Mouse (Mus musculus) G1E (cell line): ENCODE results near the gene Zfp106. TPM values are rescaled to one million over a fixed set of nuclear protein-coding genes. Genes with fewer than 3 reads are reported as not detected.

ENCODE experiments used
- ATAC-seq: 2 replicates; pipeline ENCODE4 v1.8.0; 2016; ENCODE audit warnings: mild to moderate bottlenecking; ENCODE audit not compliant: insufficient number of reproducible peaks, poor library complexity, low FRiP score, severe bottlenecking; ENCODE audit errors: extremely low read depth
- DNase-seq: peaks from one replicate; pipeline ENCODE4 v3.0.0; 2012; ENCODE audit warnings: low spot score
- H3K27me3 ChIP-seq: 2 replicates; pipeline ENCODE4 v1.6.1; 2012; ENCODE audit warnings: mild to moderate bottlenecking, low read length, inconsistent platforms; ENCODE audit not compliant: insufficient read depth
- H3K36me3 ChIP-seq: replicated peaks from 2 replicates; pipeline ENCODE3; 2012; ENCODE audit warnings: mild to moderate bottlenecking, inconsistent platforms
- H3K4me1 ChIP-seq: 2 replicates; pipeline ENCODE4 v1.6.1; 2012; ENCODE audit warnings: low read depth, low read length, inconsistent platforms, mixed read lengths; ENCODE audit not compliant: insufficient read depth
- H3K4me3 ChIP-seq: 2 replicates; pipeline ENCODE4 v1.5.1; 2012; ENCODE audit warnings: low read depth, mild to moderate bottlenecking, inconsistent platforms, low read length, moderate library complexity, mixed read lengths
- H3K9me3 ChIP-seq: replicated peaks from 2 replicates; pipeline ENCODE4 v1.6.1; 2012; ENCODE audit warnings: inconsistent platforms
- CTCF ChIP-seq: IDR thresholded peaks from 2 replicates; pipeline ENCODE4 v1.5.1; 2012; ENCODE audit warnings: low read depth, low read length, inconsistent platforms, mixed read lengths
- GATA1 ChIP-seq: IDR thresholded peaks from 2 replicates; pipeline ENCODE4 v1.6.1; 2012; ENCODE audit warnings: borderline replicate concordance, low read length, inconsistent platforms, mixed read lengths
- GATA2 ChIP-seq: IDR thresholded peaks from 2 replicates; pipeline ENCODE4 v1.6.1; 2012; ENCODE audit warnings: low read depth, low read length, inconsistent platforms, borderline replicate concordance
- POLR2AphosphoS5 ChIP-seq: IDR thresholded peaks from 2 replicates; pipeline ENCODE4 v1.6.1; 2012; ENCODE audit warnings: low read depth, low read length, inconsistent platforms; ENCODE audit not compliant: insufficient replicate concordance
- TAL1 ChIP-seq: conservative IDR thresholded peaks from 2 replicates; pipeline ENCODE4 v1.6.1; 2012; ENCODE audit warnings: low read depth, low read length, inconsistent platforms, mixed read lengths
- polyA plus RNA-seq: library from polyadenylated mRNA; stranded (reverse); fragments of >175 nt; gene quantifications from 2 replicates; pipeline ENCODE4 v1.2.3, GENCODE M21; 2012
- total RNA-seq, 2 experiments: library from RNA; stranded (forward) in 1 of 2; stranded (reverse) in 1 of 2; fragments of 200-1000 nt in 1 of 2; fragments of >200 nt in 1 of 2; fragmentation: Nextera tagmentation in 1 of 2; gene quantifications; 2 replicates each; pipeline ENCODE4 v1.2.3; 2014 to 2017

The Zfp106 gene
- total and polyA plus RNA-seq, 3 experiments = 98.6 to 301 (median 104) TPM

DNA sequence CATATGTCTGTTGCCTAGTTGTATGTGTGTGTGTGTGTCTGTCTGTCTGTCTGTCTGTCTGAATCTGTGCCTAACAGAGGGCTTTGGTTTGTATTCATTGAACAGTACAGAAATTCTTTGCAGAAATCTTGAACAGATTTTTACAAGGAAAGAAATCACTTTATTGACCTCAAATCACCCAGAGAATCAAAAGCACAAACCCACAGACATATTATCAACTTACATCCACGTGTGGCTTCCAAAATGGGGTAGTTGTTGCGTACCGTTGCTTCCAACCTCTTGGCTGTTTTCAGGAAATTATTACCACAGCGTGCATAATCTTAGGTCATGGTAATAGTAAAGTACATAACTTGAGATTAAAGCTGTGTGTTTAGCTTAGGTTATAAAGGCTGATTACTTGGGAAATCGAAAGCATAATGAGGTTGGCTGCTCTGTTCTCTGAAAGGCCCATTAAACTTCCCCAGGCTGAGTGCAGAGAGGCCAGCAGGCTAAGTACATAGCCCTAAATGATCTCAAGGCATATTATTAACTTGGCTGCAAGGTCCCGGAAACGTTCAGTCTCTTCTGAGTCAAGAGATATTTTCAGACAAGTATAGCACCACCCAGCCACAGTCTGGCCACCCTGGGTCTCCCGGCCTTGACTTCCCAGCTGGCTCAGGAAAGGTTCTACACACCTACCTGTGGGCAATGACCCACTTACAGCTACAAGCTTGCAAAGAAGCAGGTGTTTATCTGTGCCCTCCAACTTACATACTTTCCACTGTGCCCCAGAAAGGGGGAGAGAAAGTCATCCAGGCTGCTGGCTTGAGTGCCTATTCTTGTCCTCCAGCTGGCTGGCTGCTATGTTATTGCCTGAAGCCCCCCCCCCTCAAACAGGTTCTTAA lies 80.9 kb downstream of the Zfp106 start:
- no peaks in the 10 kb centered on the region for H3K9me3 ChIP-seq
- no peak for TF ChIP-seq CTCF
- TF ChIP-seq TAL1 = no peak
- no peak for TF ChIP-seq GATA2
- TF ChIP-seq POLR2AphosphoS5 = no peak
- no peak for TF ChIP-seq GATA1
- H3K4me3 ChIP-seq = no peak overlapping the region
- H3K27me3 ChIP-seq = peaks cover 57% of the 10 kb centered on the region
- no peaks in the 10 kb centered on the region for H3K36me3 ChIP-seq
- H3K4me1 ChIP-seq = peaks cover 6% of the 10 kb centered on the region
- DNase-seq (no peak), ATAC-seq (no peak)

- Histone ChIP-seq H3K27me3 (peaks cover 53% of the 10 kb centered on the region), H3K36me3 (no peaks in the 10 kb centered on the region), H3K4me3 (no peak overlapping the region), H3K4me1 (peaks cover 4% of the 10 kb centered on the region), H3K9me3 (no peaks in the 10 kb centered on the region)
- no peak for DNase-seq
- no peak for ATAC-seq
- TF ChIP-seq GATA2 (no peak), POLR2AphosphoS5 (no peak), TAL1 (no peak), GATA1 (no peak), CTCF (no peak)
Measured at GRCm38 (mm10) chr2:120481921-120482320, 81.7 kb downstream of the Zfp106 start.

GRCm38 (mm10) chr2:120478600-120478999 lies 85.0 kb downstream of the Zfp106 start:
- Histone ChIP-seq H3K9me3 (no peaks in the 10 kb centered on the region), H3K36me3 (no peaks in the 10 kb centered on the region), H3K27me3 (peaks cover 48% of the 10 kb centered on the region), H3K4me3 (no peak overlapping the region), H3K4me1 (peaks cover 4% of the 10 kb centered on the region)
- ATAC-seq (no peak), DNase-seq (peak; percentile 43)
- no peak for TF ChIP-seq GATA2
- TF ChIP-seq GATA1 = no peak
- TF ChIP-seq CTCF = peak; percentile 52
- TF ChIP-seq POLR2AphosphoS5 = no peak
- no peak for TF ChIP-seq TAL1

- no peak overlapping the region for H3K4me3 ChIP-seq
- H3K27me3 ChIP-seq = peaks cover 32% of the 10 kb centered on the region
- DNase-seq (no peak), ATAC-seq (no peak)
- no peaks in the 10 kb centered on the region; the same call in 1 of the 2 replicates for H3K4me1 ChIP-seq
- H3K36me3 ChIP-seq = no peaks in the 10 kb centered on the region
- no peaks in the 10 kb centered on the region for H3K9me3 ChIP-seq
- TF ChIP-seq GATA2 (no peak), GATA1 (no peak), POLR2AphosphoS5 (no peak), TAL1 (no peak), CTCF (no peak)
Measured at GRCm38 (mm10) chr2:120476277-120477087, 87.2 kb downstream of the Zfp106 start.

DNA sequence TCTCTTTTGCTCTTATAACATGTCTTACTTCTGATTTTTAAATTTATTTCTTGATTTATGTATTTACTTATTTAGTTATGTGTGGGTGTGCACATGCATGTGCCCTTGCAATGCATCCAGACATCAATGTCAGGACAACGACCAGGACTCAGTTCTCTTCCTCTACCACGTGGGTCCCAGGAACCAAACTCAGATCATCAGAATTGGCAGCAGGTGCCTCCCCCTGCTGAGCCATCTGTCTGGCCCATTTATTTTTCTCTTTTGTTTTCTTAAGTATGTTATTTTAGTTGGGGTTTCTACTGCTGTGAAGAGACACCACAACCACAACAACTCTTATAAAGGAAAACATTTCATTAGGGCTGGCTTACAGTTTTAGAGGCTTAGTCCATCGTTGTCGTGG lies 92.8 kb downstream of the Zfp106 start:
- TF ChIP-seq POLR2AphosphoS5 = no peak
- TF ChIP-seq GATA2 = no peak
- no peak for TF ChIP-seq CTCF
- TF ChIP-seq TAL1 = no peak
- no peak for TF ChIP-seq GATA1
- ATAC-seq (no peak), DNase-seq (no peak)
- Histone ChIP-seq H3K27me3 (peaks cover 42% of the 10 kb centered on the region), H3K36me3 (no peaks in the 10 kb centered on the region), H3K4me3 (no peak overlapping the region), H3K4me1 (peaks cover 8% of the 10 kb centered on the region), H3K9me3 (no peaks in the 10 kb centered on the region)

DNA sequence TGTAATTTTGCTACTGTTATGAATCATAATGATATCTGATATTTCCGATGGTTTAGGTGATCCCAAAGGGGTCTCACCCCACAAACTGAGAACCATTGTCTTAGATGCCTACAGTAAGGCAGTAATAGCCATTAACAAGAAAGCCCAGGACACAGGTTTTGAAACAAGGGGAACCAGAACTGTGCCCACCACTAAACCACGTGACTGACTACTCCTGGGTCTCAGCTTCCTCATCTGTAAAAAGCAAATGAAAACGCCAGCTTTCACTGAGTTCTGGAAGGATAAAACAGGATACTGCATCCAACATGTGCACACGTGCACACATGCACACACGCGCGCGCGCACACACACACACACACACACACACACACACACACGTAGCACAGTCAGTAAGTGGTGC lies 93.9 kb downstream of the Zfp106 start:
- Histone ChIP-seq H3K4me1 (peaks cover 8% of the 10 kb centered on the region), H3K4me3 (no peak overlapping the region), H3K9me3 (no peaks in the 10 kb centered on the region), H3K27me3 (peaks cover 46% of the 10 kb centered on the region), H3K36me3 (no peaks in the 10 kb centered on the region)
- ATAC-seq (no peak), DNase-seq (no peak)
- TF ChIP-seq POLR2AphosphoS5 (no peak), CTCF (no peak), GATA2 (no peak), GATA1 (no peak), TAL1 (no peak)
